8 mouse cellular contexts compared by ENCODE assay signal in genomic region chr3:132103020-132103419, GRCm38 (mm10). TPM values are rescaled to one million over a fixed set of nuclear protein-coding genes. Genes with fewer than 3 reads are reported as not detected.
DNase-seq lines count a peak whose midpoint lies in the region; ATAC-seq and TF ChIP-seq lines count a peak whose summit lies in the region.

No protein-coding gene starts in this region.

- no peak overlapping the region for H3K9ac ChIP-seq in heart, postnatal 0 days (replicated peaks; ENCODE audit: low read depth, low read length)

- H3K4me3 ChIP-seq in heart, postnatal 0 days (ENCODE audit: low read depth, low read length): no peak overlapping the region

- WGBS in heart, postnatal 0 days: 44% methylated on average over 9 of the region's 9 CpGs

- no peak for TF ChIP-seq CTCF in heart, postnatal 0 days (IDR thresholded peaks at IDR 0.05; ENCODE audit: low read depth)

- no peaks in the 10 kb centered on the region for H3K9me3 ChIP-seq in heart, postnatal 0 days (replicated peaks; ENCODE audit: control insufficient read depth, low read length)

- no peak for ATAC-seq in heart, postnatal 0 days (ENCODE audit: insufficient read depth, low read depth)
- peak; percentile 25 for ATAC-seq in megakaryocyte, adult 5-6 weeks (ENCODE audit: poor library complexity, severe bottlenecking)

- H3K4me1 ChIP-seq in heart, postnatal 0 days (ENCODE audit: control insufficient read depth, insufficient read depth): no peaks in the 10 kb centered on the region

- no peaks in the 10 kb centered on the region for H3K36me3 ChIP-seq in heart, postnatal 0 days (replicated peaks; ENCODE audit: control insufficient read depth, insufficient read depth, low read length)

- H3K27ac ChIP-seq in heart, postnatal 0 days (ENCODE audit: low read depth): no peak overlapping the region

- intact Hi-C loops in heart, postnatal 25 days (cut with DNase I): no loop called here

- H3K4me2 ChIP-seq in heart, postnatal 0 days (ENCODE audit: low read depth, low read length): peak overlapping the region; percentile 4; the same call in 1 of the 2 replicates

- TF ChIP-seq EP300 in heart, postnatal 0 days (IDR thresholded peaks at IDR 0.05; ENCODE audit: low read depth): no peak

- no peak for DNase-seq in heart, postnatal 0 days (ENCODE audit: low spot score)
- no peak for DNase-seq in heart, postnatal 25 days (ENCODE audit: low spot score)
- peak; percentile 38 for DNase-seq in cerebellum, adult 8-10 months
- DNase-seq in gastrocnemius, postnatal 25 days: peak; percentile 15
- no peak for DNase-seq in kidney, adult 9 months
- DNase-seq in kidney, postnatal 25 days: no peak
- DNase-seq in thymus, postnatal 25 days: no peak

- no peaks in the 10 kb centered on the region for H3K27me3 ChIP-seq in heart, postnatal 0 days (ENCODE audit: control insufficient read depth, insufficient read depth, low read length)

RNA-seq across cellular contexts. Expression of gene Dkk2, which starts 17.9 kb away (rescaled TPM):
- total RNA-seq in heart, postnatal 0 days (2014; rRNA removed; ENCODE audit: low replicate concordance): 0.08 TPM in 2 replicates
- polyA plus RNA-seq in heart, postnatal 0 days (2015; fragmentation: Nextera tagmentation; extraction: Ambion mirVana): 0.40 and 0.48 TPM in 2 replicates
- total RNA-seq in heart, postnatal 25 days (2021): under 1 TPM in 1 of 2 experiments, not detected in 1; 0.16 TPM
- 1 to 10 TPM; 2.0 to 4.9 TPM for total RNA-seq in gastrocnemius, postnatal 25 days (2021)
- total RNA-seq in megakaryocyte, adult 5-6 weeks (2015): not detected in 2 replicates
- not detected in 2 replicates for total RNA-seq in megakaryocyte, adult 5-6 weeks (2017)

Comparison
In these comparisons a context has a peak if more than half of its experiments do, and no peak if none do; other contexts are left out.
1. DNase-seq: peak in cerebellum, adult 8-10 months (single experiment) and gastrocnemius, postnatal 25 days (single experiment); none in heart, postnatal 0 days (single experiment), heart, postnatal 25 days (single experiment), kidney, adult 9 months (single experiment), kidney, postnatal 25 days (0 of 2) and thymus, postnatal 25 days (single experiment).